Mouse (Mus musculus) cerebellum, postnatal 25 days (tissue): ENCODE data around the gene Akirin1.

Experiments
- DNase-seq, 2 experiments: peaks; one replicate each; pipeline ENCODE4 v3.0.0; 2021; ENCODE audit warnings: mixed read lengths in 2 of 2

Gene Akirin1

GRCm38 (mm10) chr4:123717574-123718433 is 32.3 kb downstream of the Akirin1 start, which contains the start of gene Ndufs5:
Gene Ndufs5 (minus strand): TSS chr4:123718202.
- DNase-seq: peak; percentile 99

GRCm38 (mm10) chr4:123712431-123712830 is 37.7 kb downstream of the Akirin1 start:
- DNase-seq: no peak

GRCm38 (mm10) chr4:123707340-123707739 is 42.8 kb downstream of the Akirin1 start:
- DNase-seq: no peak

- no peak for DNase-seq
Measured at GRCm38 (mm10) chr4:123705340-123705739, 44.8 kb downstream of the Akirin1 start.

GRCm38 (mm10) chr4:123693384-123693783 is 56.8 kb downstream of the Akirin1 start:
- no peak for DNase-seq

- no peak for DNase-seq
Measured at GRCm38 (mm10) chr4:123692071-123692470, 58.1 kb downstream of the Akirin1 start.

- DNase-seq: no peak
Measured at GRCm38 (mm10) chr4:123690311-123690710, 59.8 kb downstream of the Akirin1 start.

- DNase-seq: peak; percentile 79
Measured at GRCm38 (mm10) chr4:123687025-123687781, 62.9 kb downstream of the Akirin1 start.

- DNase-seq: peak; percentile 72 to 74
Measured at GRCm38 (mm10) chr4:123686368-123687024, 63.6 kb downstream of the Akirin1 start.

- DNase-seq: peak; percentile 92
Measured at GRCm38 (mm10) chr4:123685506-123686242, 64.5 kb downstream of the Akirin1 start.

GRCm38 (mm10) chr4:123685046-123685445 is 65.1 kb downstream of the Akirin1 start:
- DNase-seq: no peak
